Mouse (Mus musculus): ENCODE data around the gene Col19a1.

Gene Col19a1

GRCm38 (mm10) chr1:24458015-24458414 lies 129.3 kb downstream of the Col19a1 start:
- DNase-seq: no peak

DNA sequence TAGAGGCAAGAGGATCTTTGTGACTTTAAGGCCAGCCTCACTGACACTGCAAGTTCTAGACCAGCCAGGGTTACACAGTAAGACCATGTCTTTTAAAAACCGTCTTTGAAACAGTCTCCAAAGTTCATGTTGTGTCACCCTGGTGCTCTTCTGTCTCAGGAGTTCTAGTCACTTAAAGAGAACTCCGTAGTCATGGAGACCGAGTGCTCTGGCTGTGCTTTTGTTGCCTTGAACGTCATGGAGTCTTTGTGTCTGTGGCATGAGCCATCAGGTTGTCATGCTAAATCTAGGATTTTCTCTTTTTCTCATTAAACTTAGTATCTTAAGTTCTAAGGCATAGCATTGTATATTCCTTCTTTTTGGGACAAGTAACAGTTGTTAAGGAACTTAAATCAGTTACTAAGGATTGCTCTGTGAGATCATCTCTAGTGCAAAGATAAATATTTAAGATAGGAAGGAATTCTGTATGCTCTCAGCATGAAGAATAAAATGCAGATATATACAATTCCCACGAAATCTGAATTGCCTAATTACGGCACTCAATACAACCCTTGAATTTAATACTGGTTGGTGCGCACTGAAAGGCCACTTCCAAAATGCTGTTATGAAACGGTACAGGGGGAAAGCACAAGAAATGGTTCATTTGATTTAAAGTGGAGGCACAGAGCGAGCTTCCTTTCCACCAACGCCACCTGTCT lies 134.6 kb downstream of the Col19a1 start:
- no peak for DNase-seq

DNA sequence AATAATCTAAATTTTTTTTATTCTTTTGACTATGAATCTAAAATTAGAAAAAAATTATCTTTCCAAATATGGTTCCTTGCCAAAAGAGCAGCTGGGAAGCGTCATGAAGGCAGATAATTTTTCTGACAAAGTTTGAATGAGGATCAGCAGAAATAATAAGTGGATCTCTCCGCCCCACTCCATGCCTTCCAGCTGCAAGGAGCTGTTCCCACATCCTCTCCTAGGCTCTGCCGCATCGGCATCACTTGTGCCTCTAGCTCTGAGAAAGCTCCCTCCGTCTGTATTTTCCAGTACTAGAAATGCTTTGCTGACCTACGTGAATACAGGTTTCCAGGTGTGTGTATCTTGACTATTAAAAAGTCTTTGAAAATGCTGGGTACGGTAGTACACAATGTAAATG lies 135.1 kb downstream of the Col19a1 start:
- no peak for DNase-seq

DNA sequence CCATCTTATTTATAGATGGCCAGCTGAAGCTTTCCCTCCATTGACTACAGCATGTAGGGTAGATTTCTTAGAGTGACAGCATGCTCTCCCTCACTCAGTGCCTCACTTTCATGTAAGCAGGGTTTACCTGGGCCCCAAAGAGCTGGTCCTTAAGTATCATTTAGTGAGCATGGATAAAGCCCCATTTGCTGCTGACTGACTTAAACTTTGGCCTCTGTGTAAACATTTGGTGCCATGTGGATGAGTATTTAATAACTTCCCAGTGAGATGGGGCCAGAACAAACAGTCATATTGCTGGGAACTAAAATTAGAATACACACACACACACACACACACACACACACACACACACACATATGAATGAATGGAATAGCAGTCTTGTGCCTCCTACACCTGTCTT lies 149.8 kb downstream of the Col19a1 start:
- no peak for DNase-seq

- DNase-seq: no peak
Observed at GRCm38 (mm10) chr1:24428306-24428705, 159.0 kb downstream of the Col19a1 start.

DNA sequence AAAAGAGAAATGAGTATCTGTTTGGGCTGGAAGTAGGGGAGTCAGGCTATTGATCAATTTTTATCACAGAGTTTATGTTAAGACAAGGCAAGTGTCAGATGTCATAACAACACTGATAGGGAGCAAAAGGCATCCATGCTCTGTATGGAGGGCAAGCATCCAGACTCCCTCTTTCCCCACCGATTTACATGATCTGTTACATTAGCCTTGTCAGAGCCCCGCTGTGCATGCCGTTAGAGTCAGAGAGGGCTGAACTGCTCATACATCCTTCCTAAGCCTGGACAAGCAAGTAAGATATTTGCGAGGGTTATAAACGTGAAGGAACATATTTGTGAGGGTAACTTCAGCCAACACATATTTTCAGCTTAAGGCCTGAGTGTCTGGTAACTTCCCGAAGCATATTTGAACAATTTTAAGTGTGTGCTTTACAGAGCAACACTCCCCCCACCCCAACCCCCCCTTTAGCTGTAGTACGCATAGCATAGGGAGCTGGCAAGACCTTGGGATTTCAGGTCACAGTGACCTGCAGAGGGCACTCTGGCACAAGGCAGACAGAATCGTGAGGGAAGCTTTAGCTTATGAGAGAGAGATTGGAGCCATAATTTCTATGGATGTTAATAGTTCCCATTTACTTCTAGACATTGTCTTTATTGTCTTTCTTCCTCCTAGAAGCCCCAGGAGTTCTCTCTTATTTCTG lies 209.0 kb downstream of the Col19a1 start:
- peak; percentile 84 to 86 for DNase-seq

DNA sequence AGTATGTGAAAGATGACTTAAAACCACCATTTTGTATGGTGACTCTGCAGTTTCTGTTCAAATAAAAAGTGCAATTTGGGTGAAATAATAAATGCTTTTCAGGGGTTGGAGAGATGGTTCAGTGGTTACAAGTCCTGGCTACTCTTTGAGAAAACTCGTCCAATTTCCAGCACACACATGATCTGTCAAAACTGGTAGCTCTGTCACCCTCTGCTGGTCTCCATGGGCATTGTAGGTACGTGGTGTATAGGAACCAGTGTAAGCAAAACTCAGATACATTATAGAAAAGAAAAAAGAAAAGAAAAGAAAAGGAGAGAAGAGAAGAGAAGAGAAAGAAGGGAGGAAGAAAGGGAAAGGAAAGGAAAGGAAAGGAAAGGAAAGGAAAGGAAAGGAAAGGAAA lies 212.4 kb downstream of the Col19a1 start:
- DNase-seq: peak; percentile 76 to 81

DNA sequence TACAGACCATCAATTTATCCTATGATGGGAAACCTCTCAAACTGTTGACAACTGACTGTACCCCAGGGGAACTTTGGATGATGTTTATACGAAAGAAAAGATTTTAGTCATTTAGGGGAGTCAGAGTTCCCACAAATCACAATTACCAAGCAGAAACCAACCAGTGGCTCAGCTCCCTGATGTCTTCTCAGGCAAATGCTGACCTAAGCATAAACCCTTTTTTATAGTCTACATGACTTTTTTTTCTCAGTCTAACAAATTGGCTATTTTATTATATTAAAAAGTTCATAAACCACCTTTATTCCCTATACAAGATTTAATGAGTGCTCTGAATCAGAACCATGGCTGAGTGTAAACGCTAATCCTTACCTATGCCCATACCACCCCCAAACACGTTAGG lies 213.6 kb downstream of the Col19a1 start:
- DNase-seq: no peak

DNA sequence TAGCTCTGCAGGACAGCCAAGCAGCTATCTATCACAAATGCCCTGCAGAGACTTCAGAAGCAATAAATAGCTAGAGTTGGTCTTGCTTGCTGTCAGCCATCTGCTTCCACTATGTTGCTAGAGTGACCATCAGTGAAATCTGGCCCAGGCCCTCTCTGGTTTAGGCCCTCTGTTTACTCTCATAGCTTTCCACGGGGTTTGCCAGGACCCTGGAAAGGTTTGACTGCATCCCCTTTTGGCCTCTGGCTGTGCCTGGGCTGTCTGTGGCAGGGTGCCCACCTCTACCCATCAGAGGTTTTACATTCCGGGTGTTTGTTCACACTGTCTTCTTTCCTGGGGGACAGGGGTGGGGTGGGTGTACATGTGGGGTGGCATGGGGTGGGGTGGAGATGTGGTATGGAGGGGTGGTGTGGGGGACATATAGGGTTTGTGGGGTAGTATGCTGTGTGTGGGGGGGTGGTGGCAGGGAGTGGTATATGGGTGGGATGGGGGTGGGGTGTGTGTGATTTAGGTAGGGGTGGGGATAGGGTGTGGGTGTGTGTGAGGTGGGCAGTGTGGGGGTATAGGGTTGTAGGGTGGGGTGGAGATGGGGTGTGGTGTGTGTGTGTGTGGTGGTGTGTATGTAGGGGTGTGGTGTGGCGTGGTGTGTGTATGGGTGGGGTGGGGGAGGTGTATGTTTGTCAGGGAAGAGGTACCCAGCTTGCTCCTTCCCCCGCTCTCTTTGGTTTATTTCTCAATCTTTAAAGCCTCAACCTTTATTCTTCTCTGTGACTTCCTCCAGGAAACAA lies 214.6 kb downstream of the Col19a1 start:
- peak; percentile 68 to 81 for DNase-seq

DNA sequence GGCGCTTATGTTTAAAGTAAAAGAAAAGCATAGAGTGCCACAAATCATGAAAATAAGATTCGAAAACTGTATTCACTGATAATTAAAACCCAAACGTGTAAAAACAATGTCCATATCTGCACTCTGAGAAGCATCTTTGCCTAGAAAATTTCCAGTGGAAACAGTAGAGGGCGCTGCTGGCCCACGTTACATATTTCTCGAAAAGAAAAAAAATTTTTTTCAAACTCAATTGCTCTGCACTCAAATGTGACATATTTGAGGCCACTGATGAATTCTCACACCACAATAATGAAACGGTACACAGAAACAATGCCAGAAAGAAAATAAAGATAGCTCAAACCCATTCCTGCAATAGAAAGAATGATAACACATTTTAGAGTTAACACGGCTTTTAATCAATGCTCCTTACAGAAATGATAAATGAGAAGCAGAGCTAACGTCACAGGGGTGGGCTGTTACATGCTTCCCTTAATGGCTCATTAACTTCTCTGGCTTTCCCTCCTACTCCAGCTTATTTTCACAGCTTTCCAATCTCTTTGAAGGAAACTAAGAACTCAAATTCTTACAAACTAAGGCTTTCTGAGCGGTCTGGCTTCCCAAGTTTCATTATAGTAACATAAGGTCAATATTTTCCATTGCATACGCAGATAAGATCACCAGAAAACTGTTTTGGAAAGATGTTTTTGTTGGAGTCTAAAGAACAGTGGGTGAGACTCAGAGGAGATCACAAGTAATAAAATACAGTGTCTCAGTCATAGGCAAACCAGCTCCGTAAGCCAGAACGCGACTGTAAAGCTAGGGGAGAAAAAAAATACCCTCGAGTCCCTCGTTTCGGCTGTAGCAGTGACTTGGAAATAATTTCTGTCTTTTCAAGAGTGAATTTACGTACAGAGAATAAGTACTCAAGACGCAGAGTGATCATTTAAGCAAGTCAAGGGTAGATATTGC lies 219.4 kb downstream of the Col19a1 start:
- peak; percentile 72 to 79 for DNase-seq

GRCm38 (mm10) chr1:24364775-24365174 lies 222.5 kb downstream of the Col19a1 start:
- no peak for DNase-seq

DNA sequence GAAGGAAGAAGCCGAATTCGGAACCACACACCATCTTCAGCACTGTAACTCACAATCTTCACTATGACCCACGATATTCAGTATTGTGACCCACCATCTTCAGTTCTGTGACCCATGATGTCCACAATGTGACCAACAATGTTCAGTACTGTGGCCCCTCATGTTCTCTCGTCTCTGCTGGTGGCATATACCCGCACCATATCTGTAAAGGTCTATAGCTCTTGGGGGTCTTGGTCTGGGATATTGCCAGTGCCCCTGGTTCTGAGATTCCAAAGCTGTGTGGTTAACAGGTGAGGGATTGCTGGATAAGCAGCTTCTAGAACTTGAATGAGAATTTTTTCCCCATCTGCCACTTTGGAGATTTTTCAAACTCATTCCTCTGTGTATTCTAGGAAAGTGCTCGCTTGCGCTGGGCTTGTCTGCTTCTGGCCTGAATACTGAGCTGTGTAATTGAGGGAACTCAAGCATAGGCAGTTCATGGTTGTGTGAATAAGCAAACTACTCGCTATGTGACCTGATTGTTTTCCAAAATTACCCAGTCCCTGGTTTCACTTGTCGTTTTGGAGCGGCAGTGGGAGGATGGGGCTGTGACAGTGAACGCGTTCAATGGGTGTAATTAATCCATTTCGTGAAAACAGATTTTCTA lies 225.2 kb downstream of the Col19a1 start:
- peak; percentile 80 to 82 for DNase-seq

GRCm38 (mm10) chr1:24349462-24350217 lies 237.6 kb downstream of the Col19a1 start:
- no peak for DNase-seq

- no peak for DNase-seq
Observed at GRCm38 (mm10) chr1:24347621-24348160, 239.6 kb downstream of the Col19a1 start.

DNA sequence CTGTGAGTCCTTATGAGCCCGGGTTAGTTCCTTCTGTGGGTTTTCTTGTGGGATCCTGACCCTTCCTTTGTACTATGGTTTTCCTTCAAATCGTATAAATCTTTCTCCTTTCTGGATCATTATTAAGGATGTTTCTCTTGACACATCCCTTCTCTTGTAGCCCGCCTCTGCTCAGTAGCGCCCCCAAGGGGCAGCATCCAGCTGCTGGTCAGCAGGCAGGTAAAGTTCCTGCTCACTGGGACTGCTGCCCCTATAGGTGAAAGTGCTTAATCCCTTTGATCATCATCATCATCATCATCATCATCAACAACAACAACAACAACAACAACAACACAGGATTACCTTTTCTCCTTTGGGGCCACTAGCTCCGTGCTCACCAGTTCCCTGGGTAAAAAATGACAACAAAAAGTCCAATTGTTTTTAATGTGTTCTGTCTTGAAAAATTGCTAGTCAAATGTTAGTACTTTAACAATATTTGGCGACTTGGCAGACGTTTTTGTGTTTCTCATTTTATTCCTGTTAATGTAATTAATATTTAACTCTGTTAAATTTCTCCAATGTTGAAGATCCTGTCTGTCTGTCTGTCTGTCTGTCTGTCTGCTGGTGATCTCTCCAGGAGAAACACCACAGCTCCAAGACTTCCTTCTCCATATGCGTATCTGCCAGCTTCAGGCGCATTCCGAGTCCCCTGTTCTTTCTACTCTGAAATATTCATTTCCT lies 249.6 kb downstream of the Col19a1 start:
- DNase-seq: peak; percentile 10 to 12

GRCm38 (mm10) chr1:24336051-24336450 lies 251.2 kb downstream of the Col19a1 start:
- no peak for DNase-seq

- no peak for DNase-seq
Observed at GRCm38 (mm10) chr1:24316961-24317589, 270.2 kb downstream of the Col19a1 start.

DNA sequence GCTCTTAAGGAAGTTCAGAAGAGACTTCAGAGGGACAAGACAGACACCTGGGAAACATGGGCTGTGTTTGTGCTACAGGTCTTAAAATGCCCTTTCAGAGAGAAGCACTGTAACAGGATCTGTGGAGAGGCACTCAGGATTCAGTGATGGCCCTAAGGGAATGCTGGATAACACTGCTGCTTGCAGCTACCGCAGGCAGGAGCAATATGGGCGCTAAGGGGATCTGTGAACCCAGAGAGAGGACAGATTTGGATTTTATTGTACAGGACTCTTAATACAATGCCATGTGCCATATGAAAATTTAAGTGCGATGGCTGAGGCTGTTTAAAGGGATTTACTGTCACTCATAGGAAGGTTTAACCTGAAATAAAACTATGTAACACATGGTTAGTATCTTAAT lies 270.8 kb downstream of the Col19a1 start:
- DNase-seq: no peak

DNA sequence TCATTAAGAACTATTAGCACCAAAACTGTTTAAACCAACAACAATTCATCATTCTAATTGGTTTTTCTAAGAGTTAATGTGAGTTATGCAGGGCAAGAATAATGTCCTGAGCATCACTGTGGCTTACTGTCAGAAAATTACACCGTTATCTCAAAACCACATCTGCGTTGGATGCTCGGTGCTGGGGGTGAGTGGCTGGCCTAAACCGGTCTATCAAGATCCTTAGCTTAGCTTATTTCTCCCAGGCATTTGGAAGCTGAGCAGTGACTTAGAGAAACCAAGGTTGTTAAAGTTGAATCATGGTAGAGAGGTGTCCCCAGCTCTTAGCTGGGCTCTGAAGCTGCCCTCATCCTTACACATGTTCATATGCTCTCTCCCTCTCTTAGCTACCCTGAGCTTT lies 276.4 kb downstream of the Col19a1 start:
- no peak for DNase-seq

DNA sequence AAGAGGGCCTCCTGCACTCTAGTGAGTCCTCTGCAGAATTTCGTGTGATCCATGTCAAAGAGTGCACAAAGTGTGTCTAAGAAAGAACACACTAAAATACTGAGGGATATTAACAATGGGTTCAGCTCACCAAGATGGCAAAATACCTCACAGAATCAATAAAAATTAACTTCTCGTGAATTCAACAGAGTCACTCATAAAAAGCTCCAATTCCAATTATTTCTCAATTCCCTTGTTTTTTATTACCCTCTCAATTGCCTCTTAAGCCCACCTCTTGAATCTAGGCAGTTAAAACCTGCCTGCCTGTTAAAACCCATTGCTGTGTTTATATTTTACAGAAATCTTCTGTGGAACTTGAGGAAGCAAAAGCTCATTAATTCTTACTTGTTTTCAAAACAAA lies 277.1 kb downstream of the Col19a1 start:
- no peak for DNase-seq
